Mouse (Mus musculus): Measurements from ENCODE around the gene Lyrm9. TPM values are rescaled to one million over a fixed set of nuclear protein-coding genes. Genes with fewer than 3 reads are reported as not detected.

Lyrm9 gene
- total and polyA plus RNA-seq, 3 experiments: 31.6 to 48.6 TPM; not detected in 1

DNA sequence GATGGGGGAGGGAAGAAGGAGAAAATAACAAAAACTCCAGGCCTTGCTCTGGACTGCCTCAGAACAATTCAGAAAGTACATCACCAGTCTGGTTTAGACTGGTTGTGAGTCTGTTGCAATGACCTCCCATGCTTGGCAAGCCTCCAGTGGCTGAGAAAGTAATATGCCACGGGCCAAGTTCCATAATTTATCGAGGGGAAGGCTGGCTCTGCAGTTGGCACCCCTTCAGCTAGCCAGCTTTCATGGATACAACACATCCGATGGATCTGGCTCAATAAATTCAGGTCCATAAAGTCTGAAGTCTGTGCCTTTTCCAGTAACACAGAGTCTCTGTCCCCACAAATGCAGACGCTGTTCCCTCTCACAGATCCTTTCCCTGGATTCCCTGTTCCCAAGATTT, 34.8 kb upstream of the Lyrm9 start:
- TF ChIP-seq MAX (IDR thresholded peaks at IDR 0.05; ENCODE audit: low read length) (peak; percentile 24; the same call in 1 of the 2 replicates), EP300 (IDR thresholded peaks at IDR 0.05; ENCODE audit: low read depth in 1 of 2, low read length in 2 of 2) (0 out of 4 replicates have a peak, but pooled peaks have one; percentile 6 to 20), E2F4 (IDR thresholded peaks at IDR 0.05; ENCODE audit: borderline replicate concordance, low read depth, low read length) (no peak), BHLHE40 (IDR thresholded peaks at IDR 0.05; ENCODE audit: borderline replicate concordance, low read depth, low read length) (0 out of 2 replicates have a peak, but pooled peaks have one; percentile 25), TCF12 (IDR thresholded peaks at IDR 0.05; ENCODE audit: low read depth, low read length) (no peak), ETS1 (IDR thresholded peaks at IDR 0.05; ENCODE audit: low read depth, low read length) (peak; percentile 29; the same call in 1 of the 2 replicates), ZNF384 (IDR thresholded peaks at IDR 0.05; ENCODE audit: low read depth, low read length) (peak; percentile 39; the same call in 1 of the 2 replicates)
- peak overlapping the region in 1 of 2 experiments; percentile 70; a peak in 2 of 4 replicates for H3K4me3 ChIP-seq (ENCODE audit: control insufficient read depth in 1 of 2, insufficient read depth in 1 of 2, low read depth in 2 of 2, low read length in 2 of 2)
- no peaks in the 10 kb centered on the region for H3K79me2 ChIP-seq (ENCODE audit: control insufficient read depth, insufficient read depth, low read length, poor library complexity)
- DNase-seq (ENCODE audit: low read depth, low spot score): peak; percentile 76
- peaks cover 26 to 36% of the 10 kb centered on the region in 2 experiments for H3K4me1 ChIP-seq (ENCODE audit: control insufficient read depth in 1 of 2, insufficient read depth in 2 of 2, low read length in 2 of 2)
- H3K27ac ChIP-seq (ENCODE audit: control insufficient read depth, low read depth, low read length): no peak overlapping the region; the same call in 1 of the 2 replicates
- H3K9ac ChIP-seq (ENCODE audit: control insufficient read depth, low read depth, low read length, poor library complexity, severe bottlenecking): peak overlapping the region; percentile 3; the same call in 1 of the 2 replicates
- H3K27me3 ChIP-seq (ENCODE audit: control insufficient read depth in 1 of 2, insufficient read depth in 2 of 2, low read length in 2 of 2): no peaks in the 10 kb centered on the region
- H3K36me3 ChIP-seq (ENCODE audit: control insufficient read depth in 1 of 2, insufficient read depth in 2 of 2, low read length in 2 of 2): peaks cover 0 to 28% of the 10 kb centered on the region in 2 experiments; a peak in 2 of 4 replicates
- no peaks in the 10 kb centered on the region for H3K9me3 ChIP-seq (replicated peaks; ENCODE audit: insufficient read depth, low read length)

DNA sequence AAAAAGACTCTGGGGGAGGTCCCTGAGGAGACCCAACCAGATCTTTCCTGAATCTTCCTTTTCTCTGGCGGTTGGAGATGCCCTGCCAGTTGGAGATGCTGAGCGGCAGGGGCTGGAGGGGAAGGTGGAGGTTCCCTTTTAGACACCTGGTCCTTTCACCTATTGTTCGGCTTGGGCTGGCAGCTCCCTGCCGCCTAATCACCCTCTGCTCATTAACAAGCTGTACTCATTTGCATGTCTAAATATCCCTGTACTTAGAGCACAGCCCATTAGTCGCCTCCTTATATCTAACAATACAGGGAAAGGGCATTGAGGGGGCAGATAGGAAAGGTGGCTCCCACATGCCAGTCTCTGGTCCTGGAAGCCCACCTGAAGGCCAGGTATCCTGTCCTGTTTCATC, 34.3 kb upstream of the Lyrm9 start:
- no peaks in the 10 kb centered on the region for H3K9me3 ChIP-seq (replicated peaks; ENCODE audit: insufficient read depth, low read length)
- H3K27ac ChIP-seq (ENCODE audit: control insufficient read depth, low read depth, low read length): no peak overlapping the region
- no peaks in the 10 kb centered on the region for H3K27me3 ChIP-seq (ENCODE audit: control insufficient read depth in 1 of 2, insufficient read depth in 2 of 2, low read length in 2 of 2)
- H3K79me2 ChIP-seq (ENCODE audit: control insufficient read depth, insufficient read depth, low read length, poor library complexity): no peaks in the 10 kb centered on the region
- peak; percentile 50 for DNase-seq (ENCODE audit: low read depth, low spot score)
- H3K36me3 ChIP-seq (ENCODE audit: control insufficient read depth in 1 of 2, insufficient read depth in 2 of 2, low read length in 2 of 2): peaks cover 0 to 28% of the 10 kb centered on the region in 2 experiments; a peak in 2 of 4 replicates
- H3K4me1 ChIP-seq (ENCODE audit: control insufficient read depth in 1 of 2, insufficient read depth in 2 of 2, low read length in 2 of 2): peaks cover 26 to 36% of the 10 kb centered on the region in 2 experiments
- H3K9ac ChIP-seq (ENCODE audit: control insufficient read depth, low read depth, low read length, poor library complexity, severe bottlenecking): peak overlapping the region; percentile 66
- TF ChIP-seq USF2 (IDR thresholded peaks at IDR 0.05; ENCODE audit: borderline replicate concordance in 1 of 2, insufficient read depth in 1 of 2, low read depth in 1 of 2, low read length in 2 of 2) (0 out of 4 replicates have a peak, but pooled peaks of 1 of the 2 experiments have one; percentile 10), CTCF (IDR thresholded peaks at IDR 0.05 in 2 of 3, conservative IDR thresholded peaks at IDR 0.05 in 1 of 3; ENCODE audit: control insufficient read depth in 1 of 3, insufficient read depth in 1 of 3, low read depth in 2 of 3, low read length in 3 of 3, poor library complexity in 1 of 3, severe bottlenecking in 1 of 3) (no peak), MAX (IDR thresholded peaks at IDR 0.05; ENCODE audit: low read length) (no peak), TBP (IDR thresholded peaks at IDR 0.05; ENCODE audit: low read depth, low read length) (no peak), MXI1 (IDR thresholded peaks at IDR 0.05; ENCODE audit: low read depth, low read length) (peak; percentile 38; the same call in 1 of the 2 replicates), NRF1 (IDR thresholded peaks at IDR 0.05; ENCODE audit: insufficient read depth, low read depth, low read length, poor library complexity, severe bottlenecking) (no peak), POLR2AphosphoS5 (IDR thresholded peaks at IDR 0.05; ENCODE audit: borderline replicate concordance, low read depth, low read length) (no peak), EP300 (IDR thresholded peaks at IDR 0.05; ENCODE audit: low read depth in 1 of 2, low read length in 2 of 2) (0 out of 4 replicates have a peak, but pooled peaks of 1 of the 2 experiments have one; percentile 7), KAT2A (conservative IDR thresholded peaks at IDR 0.05; ENCODE audit: low read depth, low read length) (no peak), NELFE (IDR thresholded peaks at IDR 0.05; ENCODE audit: low read depth, low read length) (peak; percentile 40)
- peak overlapping the region; percentile 56 to 70 for H3K4me3 ChIP-seq (ENCODE audit: control insufficient read depth in 1 of 2, insufficient read depth in 1 of 2, low read depth in 2 of 2, low read length in 2 of 2)
